Comparison of ENCODE assay signal across 22 mouse cellular contexts in the genomic region with DNA sequence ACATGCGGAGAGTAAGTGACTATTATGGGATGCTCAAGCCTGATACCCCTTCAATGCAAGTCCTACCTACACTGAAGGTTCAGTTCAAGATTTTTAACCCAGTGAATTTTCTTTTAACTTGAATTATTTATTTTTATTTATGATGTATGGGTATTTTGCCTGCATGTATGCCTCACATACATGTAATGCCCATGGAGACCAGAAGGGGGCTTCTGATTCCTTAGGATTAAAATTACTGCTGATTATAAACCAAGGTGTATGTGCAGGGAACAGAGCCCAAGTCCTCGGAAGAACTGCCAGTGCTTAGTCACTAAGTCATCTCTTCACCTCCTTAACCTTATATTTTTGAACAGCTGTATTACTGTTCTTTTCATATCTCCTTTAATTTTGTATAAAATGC.
DNase-seq lines count a peak whose midpoint lies in the region; ATAC-seq and TF ChIP-seq lines count a peak whose summit lies in the region.
"Had no signal": no experiment of that assay in that cellular context is flagged by ENCODE, and none has a peak within 500 bp of the region (broad histone marks: within the 10 kb centered on the region; RNA-seq: fewer than 3 reads in every experiment).

No protein-coding gene starts in this region.

- H3K27me3 ChIP-seq in liver, embryonic 14.5 days (ENCODE audit: control insufficient read depth, insufficient read depth, low read length) = no peaks in the 10 kb centered on the region
- no peaks in the 10 kb centered on the region for H3K27me3 ChIP-seq in liver, embryonic 12.5 days (replicated peaks)
- no peaks in the 10 kb centered on the region for H3K27me3 ChIP-seq in CH12.LX (replicated peaks)
- no peaks in the 10 kb centered on the region for H3K27me3 ChIP-seq in E14TG2a.4 (ENCODE audit: insufficient read depth, low read length)
- no peaks in the 10 kb centered on the region for H3K27me3 ChIP-seq in hindbrain, embryonic 14.5 days (ENCODE audit: control insufficient read depth, insufficient read depth, low read length)
- H3K27me3 ChIP-seq in midbrain, embryonic 10.5 days (ENCODE audit: low read depth, poor library complexity, severe bottlenecking) = no peaks in the 10 kb centered on the region
- H3K27me3 ChIP-seq: forebrain, embryonic 13.5 days; limb, embryonic 12.5 days; liver, embryonic 15.5 days; stomach, embryonic 15.5 days had no signal

- no peak for ATAC-seq in liver, embryonic 14.5 days (ENCODE audit: insufficient read depth)
- no peak for ATAC-seq in liver, embryonic 12.5 days
- no peak for ATAC-seq in hindbrain, embryonic 14.5 days (ENCODE audit: low FRiP score)
- ATAC-seq: forebrain, embryonic 13.5 days; inflammation-experienced regulatory T-cells, adult 6 months; midbrain, embryonic 16.5 days had no signal

- H3K27ac ChIP-seq in liver, embryonic 14.5 days = no peak overlapping the region
- H3K27ac ChIP-seq in liver, embryonic 12.5 days = no peak overlapping the region
- no peak overlapping the region for H3K27ac ChIP-seq in CH12.LX (ENCODE audit: insufficient read depth, low read depth)
- no peak overlapping the region for H3K27ac ChIP-seq in hindbrain, embryonic 14.5 days
- H3K27ac ChIP-seq in midbrain, embryonic 10.5 days (replicated peaks) = no peak overlapping the region
- H3K27ac ChIP-seq: embryonic facial prominence, embryonic 10.5 days; forebrain, embryonic 13.5 days; heart, embryonic 10.5 days; hindbrain, embryonic 10.5 days; limb, embryonic 12.5 days; liver, embryonic 15.5 days; stomach, embryonic 15.5 days had no signal

- H3K36me3 ChIP-seq in liver, embryonic 14.5 days (replicated peaks; ENCODE audit: control insufficient read depth, insufficient read depth, low read depth) = no peaks in the 10 kb centered on the region
- H3K36me3 ChIP-seq in liver, embryonic 12.5 days = no peaks in the 10 kb centered on the region
- H3K36me3 ChIP-seq in CH12.LX (replicated peaks in 1 of 2; ENCODE audit: control insufficient read depth in 1 of 2, insufficient read depth in 1 of 2, low read length in 1 of 2) (no peaks in the 10 kb centered on the region), E14TG2a.4 (ENCODE audit: insufficient read depth, low read length) (no peaks in the 10 kb centered on the region)
- no peaks in the 10 kb centered on the region for H3K36me3 ChIP-seq in hindbrain, embryonic 14.5 days (replicated peaks; ENCODE audit: control insufficient read depth, insufficient read depth)
- no peaks in the 10 kb centered on the region for H3K36me3 ChIP-seq in midbrain, embryonic 10.5 days
- H3K36me3 ChIP-seq: embryonic facial prominence, embryonic 10.5 days; heart, embryonic 10.5 days; hindbrain, embryonic 10.5 days; limb, embryonic 12.5 days; liver, embryonic 15.5 days; stomach, embryonic 15.5 days had no signal

- no peak overlapping the region for H3K4me3 ChIP-seq in liver, embryonic 14.5 days (ENCODE audit: insufficient read depth in 1 of 2, low read depth in 2 of 2, low read length in 2 of 2)
- H3K4me3 ChIP-seq in liver, embryonic 12.5 days = no peak overlapping the region
- H3K4me3 ChIP-seq in CH12.LX (replicated peaks in 1 of 3; ENCODE audit: low read depth in 2 of 3, low read length in 2 of 3, poor library complexity in 1 of 3) = no peak overlapping the region
- no peak overlapping the region for H3K4me3 ChIP-seq in E14TG2a.4 (replicated peaks; ENCODE audit: low read length)
- H3K4me3 ChIP-seq in hindbrain, embryonic 14.5 days (replicated peaks; ENCODE audit: low read length) = no peak overlapping the region
- H3K4me3 ChIP-seq in midbrain, embryonic 10.5 days = no peak overlapping the region
- H3K4me3 ChIP-seq: embryonic facial prominence, embryonic 10.5 days; forebrain, embryonic 13.5 days; heart, embryonic 10.5 days; hindbrain, embryonic 10.5 days; limb, embryonic 12.5 days; liver, embryonic 15.5 days; stomach, embryonic 15.5 days had no signal

- no peaks in the 10 kb centered on the region for H3K9me3 ChIP-seq in liver, embryonic 14.5 days (ENCODE audit: control insufficient read depth, low read length)
- no peaks in the 10 kb centered on the region for H3K9me3 ChIP-seq in liver, embryonic 12.5 days (replicated peaks)
- H3K9me3 ChIP-seq in CH12.LX (replicated peaks; ENCODE audit: low read length) = peaks cover 4% of the 10 kb centered on the region
- 0 out of 2 replicates have a peak, but pooled peaks cover 3% of the 10 kb centered on the region for H3K9me3 ChIP-seq in E14TG2a.4 (ENCODE audit: low read length)
- H3K9me3 ChIP-seq in hindbrain, embryonic 14.5 days (ENCODE audit: control insufficient read depth, low read length) = no peaks in the 10 kb centered on the region
- H3K9me3 ChIP-seq in midbrain, embryonic 10.5 days (replicated peaks) = no peaks in the 10 kb centered on the region
- H3K9me3 ChIP-seq: embryonic facial prominence, embryonic 10.5 days; heart, embryonic 10.5 days; hindbrain, embryonic 10.5 days; limb, embryonic 12.5 days; liver, embryonic 15.5 days; stomach, embryonic 15.5 days had no signal

- TF ChIP-seq CTCF in liver, embryonic 14.5 days (IDR thresholded peaks at IDR 0.05; ENCODE audit: low read depth) = peak; percentile 18; the same call in 1 of the 2 replicates
- TF ChIP-seq CTCF in CH12.LX (conservative IDR thresholded peaks at IDR 0.05 in 1 of 2, IDR thresholded peaks at IDR 0.05 in 1 of 2; ENCODE audit: low read depth in 2 of 2, low read length in 2 of 2) (peak in 1 of 2 experiments; percentile 40; a peak in 3 of 4 replicates), E14TG2a.4 (conservative IDR thresholded peaks at IDR 0.05; ENCODE audit: low read length) (peak; percentile 62)

- no peak overlapping the region for H3K9ac ChIP-seq in liver, embryonic 14.5 days (replicated peaks)
- no peak overlapping the region for H3K9ac ChIP-seq in liver, embryonic 12.5 days
- no peak overlapping the region for H3K9ac ChIP-seq in CH12.LX (ENCODE audit: insufficient read depth, low read depth)
- no peak overlapping the region for H3K9ac ChIP-seq in hindbrain, embryonic 14.5 days
- H3K9ac ChIP-seq: forebrain, embryonic 13.5 days; limb, embryonic 12.5 days; liver, embryonic 15.5 days; stomach, embryonic 15.5 days had no signal

- in situ Hi-C loops in CH12.LX (cut with MboI; ENCODE audit: low pct_ligation_motif_present, low pct_unique_long_range_greater_than_20kb, low sequenced_read_pairs) = no loop called here

- TF ChIP-seq EP300 in liver, embryonic 14.5 days (IDR thresholded peaks at IDR 0.05; ENCODE audit: low read depth) = no peak
- no peak for TF ChIP-seq EP300 in CH12.LX (IDR thresholded peaks at IDR 0.05; ENCODE audit: low read length)

- no peak for DNase-seq in liver, embryonic 14.5 days (ENCODE audit: low read depth in 3 of 3, low spot score in 3 of 3)
- DNase-seq in CH12.LX (ENCODE audit: extremely low read depth) (no peak), ZHBTc4 (ENCODE audit: low read depth, low spot score) (peak; percentile 36)
- DNase-seq in hindbrain, embryonic 14.5 days (ENCODE audit: low spot score) = no peak
- DNase-seq in ovary, postnatal 10 days (ENCODE audit: low spot score) = no peak
- DNase-seq in midbrain, embryonic 10.5 days (ENCODE audit: low spot score) = no peak
- DNase-seq: adrenal gland, postnatal 36 days; cerebellum, adult 2 months; gastrocnemius, postnatal 25 days; kidney, adult 2 months; layer of hippocampus, adult 9-11 months had no signal

- no peak for TF ChIP-seq POLR2A in CH12.LX (IDR thresholded peaks at IDR 0.05; ENCODE audit: low read depth, low read length)

- dilution Hi-C loops in CH12.LX (cut with MboI; ENCODE audit: extremely low pct_ligation_motif_present, extremely low pct_unique_long_range_greater_than_20kb, low sequenced_read_pairs) = no loop called here

- peak; percentile 41 for TF ChIP-seq RAD21 in CH12.LX (IDR thresholded peaks at IDR 0.05; ENCODE audit: low read depth, low read length)

- H3K4me1 ChIP-seq in liver, embryonic 14.5 days (replicated peaks; ENCODE audit: control insufficient read depth in 2 of 2, insufficient read depth in 2 of 2, low read length in 1 of 2) = no peaks in the 10 kb centered on the region
- H3K4me1 ChIP-seq in liver, embryonic 12.5 days = no peaks in the 10 kb centered on the region
- H3K4me1 ChIP-seq in CH12.LX (ENCODE audit: control insufficient read depth in 1 of 2, insufficient read depth in 2 of 2) (peaks cover 0 to 4% of the 10 kb centered on the region in 2 experiments; a peak in 2 of 4 replicates), E14TG2a.4 (replicated peaks; ENCODE audit: low read depth, low read length) (no peaks in the 10 kb centered on the region)
- no peaks in the 10 kb centered on the region for H3K4me1 ChIP-seq in hindbrain, embryonic 14.5 days (replicated peaks; ENCODE audit: control insufficient read depth, insufficient read depth, low read length)
- H3K4me1 ChIP-seq in midbrain, embryonic 10.5 days = no peaks in the 10 kb centered on the region
- H3K4me1 ChIP-seq: forebrain, embryonic 13.5 days; hindbrain, embryonic 10.5 days; limb, embryonic 12.5 days; liver, embryonic 15.5 days; stomach, embryonic 15.5 days had no signal

- no peaks in the 10 kb centered on the region for H3K79me2 ChIP-seq in CH12.LX (replicated peaks; ENCODE audit: control insufficient read depth, extremely low read depth, insufficient read depth, poor library complexity, severe bottlenecking)

- no peak overlapping the region for H3K4me2 ChIP-seq in liver, embryonic 14.5 days (ENCODE audit: low read depth)
- H3K4me2 ChIP-seq in liver, embryonic 12.5 days = no peak overlapping the region
- H3K4me2 ChIP-seq in CH12.LX (ENCODE audit: insufficient read depth, low read depth, poor library complexity, severe bottlenecking) = no peak overlapping the region
- H3K4me2 ChIP-seq in hindbrain, embryonic 14.5 days (replicated peaks) = no peak overlapping the region
- H3K4me2 ChIP-seq: forebrain, embryonic 13.5 days; limb, embryonic 12.5 days; liver, embryonic 15.5 days; stomach, embryonic 15.5 days had no signal

- 78% methylated on average over 2 of the region's 2 CpGs for WGBS in liver, embryonic 14.5 days (ENCODE audit: insufficient replicate concordance)
- 80% methylated on average over 2 of the region's 2 CpGs for whole genome bisulfite sequencing in liver, embryonic 12.5 days (ENCODE audit: insufficient replicate concordance)
- WGBS in hindbrain, embryonic 14.5 days = 91% methylated on average over 2 of the region's 2 CpGs
- 95% methylated on average over 2 of the region's 2 CpGs for WGBS in midbrain, embryonic 10.5 days

TF ChIP-seq in CH12.LX, 34 proteins besides CTCF, POLR2A, EP300 and RAD21:
- TF ChIP-seq PAX5 (IDR thresholded peaks at IDR 0.05; ENCODE audit: low read length) = no peak
- TF ChIP-seq UBTF (IDR thresholded peaks at IDR 0.05; ENCODE audit: low read depth, low read length) = no peak
- no peak for TF ChIP-seq USF1 (IDR thresholded peaks at IDR 0.05; ENCODE audit: low read depth, low read length)
- no peak for TF ChIP-seq ZNF384 (IDR thresholded peaks at IDR 0.05; ENCODE audit: low read depth, low read length)
- no peak for TF ChIP-seq JUN (IDR thresholded peaks at IDR 0.05; ENCODE audit: insufficient read depth, low read depth, low read length)
- peak; percentile 41 for TF ChIP-seq SMC3 (IDR thresholded peaks at IDR 0.05; ENCODE audit: low read depth, low read length)
- TF ChIP-seq BHLHE40 (IDR thresholded peaks at IDR 0.05; ENCODE audit: low read depth, low read length) = no peak
